Mouse (Mus musculus) liver, embryonic 14.5 days (tissue): ENCODE results near the gene Ntn5. TPM values are rescaled to one million over a fixed set of nuclear protein-coding genes. Genes with fewer than 3 reads are reported as not detected.

Experiments used
- ATAC-seq: fragments of 200-750 bp; cut with Nextera tagmentation; 2 replicates; pipeline ENCODE4 v1.8.0; 2017; ENCODE audit warnings: moderate number of reproducible peaks, mild to moderate bottlenecking, moderate library complexity; ENCODE audit not compliant: insufficient read depth
- DNase-seq, 3 experiments: peaks; one replicate each; pipeline ENCODE4 v3.0.0-alpha.2; 2012 to 2013; ENCODE audit warnings: low read depth in 3 of 3, low spot score in 3 of 3
- H3K27ac ChIP-seq: fragments of 300-500 bp; sonication (generic); 2 replicates; pipeline ENCODE4 v1.5.1; 2014; ENCODE audit warnings: moderate library complexity, mild to moderate bottlenecking, control low read depth, inconsistent platforms
- H3K27me3 ChIP-seq: fragments of 300-500 bp; sonication (generic); 2 replicates; pipeline ENCODE4 v1.6.1; 2014; ENCODE audit warnings: mild to moderate bottlenecking, low read length, moderate library complexity; ENCODE audit not compliant: control insufficient read depth, insufficient read depth
- H3K36me3 ChIP-seq: fragments of 300-500 bp; sonication (generic); replicated peaks from 2 replicates; pipeline ENCODE4 v1.6.1; 2014; ENCODE audit warnings: low read depth; ENCODE audit not compliant: control insufficient read depth, insufficient read depth
- H3K4me1 ChIP-seq, 2 experiments: fragments of 200-500 bp in 1 of 2; fragments of 300-500 bp in 1 of 2; sonication (generic) in 1 of 2; replicated peaks; 2 replicates each; pipeline ENCODE4 v1.6.1; 2012 to 2014; ENCODE audit warnings: antibody characterized with exemption in 1 of 2, inconsistent platforms in 1 of 2, low read length in 1 of 2; ENCODE audit not compliant: control insufficient read depth in 2 of 2, insufficient read depth in 2 of 2
- H3K4me2 ChIP-seq: fragments of 300-500 bp; sonication (generic); 2 replicates; pipeline ENCODE4 v1.6.1; 2014; ENCODE audit warnings: low read depth, mild to moderate bottlenecking, control low read depth, moderate library complexity
- H3K4me3 ChIP-seq, 2 experiments: fragments of 200-500 bp in 1 of 2; fragments of 300-500 bp in 1 of 2; sonication (generic) in 1 of 2; 2 replicates each; pipeline ENCODE4 v1.5.1; 2012 to 2014; ENCODE audit warnings: low read depth in 2 of 2, low read length in 2 of 2, mild to moderate bottlenecking in 2 of 2, control low read depth in 1 of 2, inconsistent platforms in 1 of 2, moderate library complexity in 1 of 2; ENCODE audit not compliant: insufficient read depth in 1 of 2
- H3K9ac ChIP-seq: fragments of 300-500 bp; sonication (generic); replicated peaks from 2 replicates; pipeline ENCODE4 v1.6.1; 2014; ENCODE audit warnings: mild to moderate bottlenecking, control low read depth, moderate library complexity
- H3K9me3 ChIP-seq: fragments of 300-500 bp; sonication (generic); 2 replicates; pipeline ENCODE4 v1.6.1; 2016; ENCODE audit warnings: low read length, mixed read lengths; ENCODE audit not compliant: control insufficient read depth
- CTCF ChIP-seq: IDR thresholded peaks from 2 replicates; pipeline ENCODE4 v1.5.1; 2016; ENCODE audit warnings: antibody characterized with exemption, low read depth, control low read depth
- EP300 ChIP-seq: IDR thresholded peaks from 2 replicates; pipeline ENCODE4 v1.6.1; 2016; ENCODE audit warnings: antibody characterized with exemption, low read depth
- WGBS: fragments of 180-500 bp; shearing (Covaris S2); extraction: QIAGEN DNeasy Blood & Tissue Kit; methylation state at CpG from one replicate; pipeline ENCODE4 v1.1.7; 2014; ENCODE audit not compliant: insufficient replicate concordance; 5-methylcytosine and 5-hydroxymethylcytosine counted together
- polyA plus RNA-seq, 2 experiments: library from polyadenylated mRNA; depleted of rRNA in 1 of 2; stranded (reverse) in 1 of 2; unstranded in 1 of 2; fragments of >200 nt; fragmentation: Nextera tagmentation in 1 of 2; extraction: Ambion mirVana in 1 of 2; gene quantifications; 2 replicates each; pipeline versions ENCODE4 v1.2.1 to v1.2.3; 2012 to 2014

Ntn5 gene
- polyA plus RNA-seq, 2 experiments: not detected

DNA sequence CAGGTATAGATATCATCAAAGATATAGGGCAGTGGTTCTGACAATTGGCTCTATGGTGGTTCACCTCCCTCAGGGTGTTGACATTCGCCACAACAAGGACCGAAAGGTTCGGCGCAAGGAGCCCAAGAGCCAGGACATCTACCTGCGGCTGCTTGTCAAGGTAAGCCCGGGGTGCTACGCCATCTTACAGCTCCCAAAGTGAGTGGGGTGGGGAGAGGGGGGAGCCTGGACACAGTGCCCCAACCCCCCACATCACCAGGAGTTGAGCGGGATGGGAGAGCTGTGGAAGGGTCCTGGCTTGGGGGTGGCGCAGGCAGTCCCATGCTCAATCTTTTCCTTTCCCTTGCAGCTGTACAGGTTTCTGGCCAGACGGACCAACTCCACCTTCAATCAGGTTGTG lies 35.4 kb downstream of the Ntn5 start:
- WGBS: 69% methylated on average over 10 of the region's 10 CpGs
- Histone ChIP-seq H3K9ac (peak overlapping the region; percentile 99), H3K4me3 (peak overlapping the region; percentile 88 to 90), H3K36me3 (peaks cover 38% of the 10 kb centered on the region), H3K4me1 (peaks cover 21 to 25% of the 10 kb centered on the region in 2 experiments), H3K9me3 (no peaks in the 10 kb centered on the region), H3K27ac (peak overlapping the region; percentile 78), H3K27me3 (no peaks in the 10 kb centered on the region), H3K4me2 (peak overlapping the region; percentile 81)
- TF ChIP-seq CTCF: no peak
- no peak for TF ChIP-seq EP300
- ATAC-seq: no peak
- no peak for DNase-seq

DNA sequence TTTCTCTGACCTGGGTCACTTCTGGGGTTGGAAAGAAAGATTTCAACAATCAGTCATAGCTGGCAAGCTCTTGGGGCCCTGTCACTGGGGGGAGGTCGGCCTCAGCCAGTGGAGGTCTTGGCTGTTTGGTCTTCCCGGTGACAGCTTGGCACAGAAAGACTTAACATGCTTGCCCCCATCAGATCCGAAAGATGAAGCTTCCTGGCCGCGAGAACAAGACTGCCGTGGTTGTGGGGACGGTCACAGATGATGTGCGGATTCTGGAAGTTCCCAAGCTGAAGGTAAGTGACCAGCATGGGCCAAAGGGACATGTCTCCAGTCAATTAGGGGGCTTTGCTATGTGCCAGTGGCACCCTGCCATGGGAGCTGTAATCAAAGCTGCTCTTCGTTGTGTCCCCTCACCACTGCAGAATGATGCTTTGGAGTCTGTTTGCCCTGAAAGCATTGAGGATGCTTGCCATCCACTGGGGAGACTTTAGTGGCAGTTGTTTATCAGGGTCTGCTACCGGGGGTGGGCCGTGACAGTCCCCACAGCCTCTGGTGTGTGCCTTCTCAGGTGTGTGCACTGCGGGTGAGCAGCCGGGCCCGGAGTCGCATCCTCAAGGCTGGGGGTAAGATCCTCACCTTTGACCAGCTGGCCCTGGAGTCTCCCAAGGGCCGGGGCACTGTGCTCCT lies 36.1 kb downstream of the Ntn5 start:
- H3K4me1 ChIP-seq: peaks cover 16 to 21% of the 10 kb centered on the region in 2 experiments
- H3K27ac ChIP-seq: no peak overlapping the region
- H3K36me3 ChIP-seq: peaks cover 41% of the 10 kb centered on the region
- DNase-seq (no peak), ATAC-seq (no peak)
- peak overlapping the region; percentile 81 for H3K4me2 ChIP-seq
- no peaks in the 10 kb centered on the region for H3K9me3 ChIP-seq
- WGBS: 84% methylated on average over 15 of the region's 16 CpGs
- H3K27me3 ChIP-seq: no peaks in the 10 kb centered on the region
- TF ChIP-seq CTCF: no peak
- TF ChIP-seq EP300: no peak
- H3K4me3 ChIP-seq: peak overlapping the region in 1 of 2 experiments; percentile 90; a peak in 2 of 4 replicates
- peak overlapping the region; percentile 99 for H3K9ac ChIP-seq

DNA sequence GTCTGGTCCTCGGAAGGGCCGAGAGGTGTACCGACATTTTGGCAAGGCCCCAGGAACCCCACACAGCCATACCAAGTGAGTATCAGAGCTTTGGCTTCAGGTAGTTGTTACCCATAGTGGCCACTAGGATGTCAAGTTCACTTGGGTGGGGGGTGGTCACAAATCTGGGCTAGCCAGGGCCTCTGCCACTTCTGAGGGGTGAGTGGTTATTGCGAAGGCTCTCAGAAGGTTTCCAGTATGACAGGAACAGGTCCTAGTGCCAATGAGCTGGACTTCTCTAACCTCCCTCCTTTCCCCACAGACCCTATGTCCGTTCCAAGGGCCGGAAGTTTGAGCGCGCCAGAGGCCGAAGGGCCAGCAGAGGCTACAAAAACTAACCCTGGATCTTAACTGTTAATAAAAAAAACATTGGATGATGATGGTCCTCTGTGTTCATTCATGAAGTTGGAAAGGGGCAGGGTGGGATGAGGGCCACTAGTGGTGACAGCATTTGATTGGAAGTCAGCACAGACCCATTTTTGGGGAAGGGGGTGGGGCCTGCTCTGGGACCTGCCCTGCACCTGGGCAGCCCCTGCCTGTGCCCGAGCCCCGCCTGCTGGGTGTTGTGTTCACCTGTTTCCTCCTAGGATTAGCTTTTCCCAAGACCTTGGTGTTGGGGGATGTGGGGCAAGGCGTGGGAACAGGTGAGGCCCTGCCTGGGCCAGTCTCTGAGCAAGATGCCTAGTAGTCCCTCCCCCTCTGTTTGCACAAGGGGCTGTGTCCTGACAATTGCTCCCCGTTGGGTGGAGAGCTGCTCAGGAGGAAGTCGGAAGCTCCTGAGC lies 36.8 kb downstream of the Ntn5 start, which contains the start of gene Fam83e:
Gene Fam83e, plus strand, starts transcription at position 800 of the 821 bp plus-strand sequence.
- 0 out of 4 replicates have a peak within 1 kb of the TSS, but pooled peaks of 1 of the 2 experiments have one; percentile 10 for H3K4me3 ChIP-seq
- H3K27ac ChIP-seq: no peak within 1 kb of the TSS
- DNase-seq (no peak), ATAC-seq (no peak)
- no peak within 1 kb of the TSS for H3K9ac ChIP-seq
- no peaks in the 10 kb centered on the region for H3K9me3 ChIP-seq
- peaks cover 41% of the 10 kb centered on the region for H3K36me3 ChIP-seq
- no peaks in the 10 kb centered on the region for H3K27me3 ChIP-seq
- H3K4me2 ChIP-seq: peak within 1 kb of the TSS; percentile 81; the same call in 1 of the 2 replicates
- 77% methylated on average over 14 of the region's 14 CpGs for WGBS
- H3K4me1 ChIP-seq: peaks cover 13 to 17% of the 10 kb centered on the region in 2 experiments
- TF ChIP-seq EP300: no peak
- TF ChIP-seq CTCF: peak; percentile 41

DNA sequence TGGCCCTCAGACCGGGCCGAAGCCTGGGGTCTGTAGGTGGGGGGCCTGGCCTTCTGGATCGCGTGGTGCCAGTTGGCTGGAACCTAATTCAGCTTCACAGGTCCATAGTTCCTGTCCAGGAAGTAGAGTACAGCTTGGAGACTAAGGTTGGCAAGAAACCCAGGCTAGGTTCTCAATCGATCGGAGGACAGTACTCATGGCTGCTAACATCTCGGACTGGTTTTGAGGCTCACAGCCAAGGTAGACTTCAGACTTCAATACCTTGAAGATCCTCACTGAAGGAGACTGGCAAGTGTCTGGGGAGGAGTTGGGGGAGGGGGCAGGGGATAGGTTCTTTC lies 37.4 kb downstream of the Ntn5 start:
- Histone ChIP-seq H3K4me2 (no peak overlapping the region), H3K27ac (no peak overlapping the region), H3K9me3 (no peaks in the 10 kb centered on the region), H3K9ac (no peak overlapping the region), H3K4me3 (no peak overlapping the region), H3K27me3 (no peaks in the 10 kb centered on the region), H3K4me1 (peaks cover 8 to 13% of the 10 kb centered on the region in 2 experiments; a peak in 2 of 4 replicates), H3K36me3 (peaks cover 41% of the 10 kb centered on the region)
- 69% methylated on average over 7 of the region's 7 CpGs for WGBS
- DNase-seq: no peak
- no peak for ATAC-seq
- TF ChIP-seq EP300 (no peak), CTCF (no peak)
